Mouse (Mus musculus): ENCODE data around the gene Tex30. TPM values are rescaled to one million over a fixed set of nuclear protein-coding genes. Genes with fewer than 3 reads are reported as not detected.
A peak's percentile ranks its signal among the peaks of the same experiment; 100 is the strongest.
"Not testable (repeated sequence)": the region's sequence is repeated elsewhere in the genome, so short reads cannot be mapped to it uniquely, and the experiment has no call there.

Gene Tex30
- polyA plus RNA-seq, 1 experiment: 1.6 TPM

- Histone ChIP-seq H3K27me3 (ENCODE audit: control insufficient read depth, insufficient read depth, low read length) (no peaks in the 10 kb centered on the region), H3K27ac (ENCODE audit: insufficient read depth, low read depth, low read length) (peak overlapping the region; percentile 71)
- TF ChIP-seq CTCF (IDR thresholded peaks at IDR 0.05; ENCODE audit: extremely low read depth, insufficient read length, insufficient replicate concordance, low read depth, low read length) (no peak), POLR2A (IDR thresholded peaks at IDR 0.05; ENCODE audit: low read depth, low read length) (no peak)
These were observed 604 bp downstream of the Tex30 start for GRCm38 (mm10) chr1:44101448-44102225.

GRCm38 (mm10) chr1:44064625-44065024 is 37.6 kb downstream of the Tex30 start:
- H3K4me3 ChIP-seq (ENCODE audit: low read depth, low read length): no peak overlapping the region
- H3K36me3 ChIP-seq (ENCODE audit: control insufficient read depth, insufficient read depth, low read length): no peaks in the 10 kb centered on the region
- no peaks in the 10 kb centered on the region for H3K27me3 ChIP-seq (ENCODE audit: control insufficient read depth, insufficient read depth, low read length)
- WGBS: 5% methylated on average over 1 of the region's 1 CpGs
- no peak overlapping the region for H3K27ac ChIP-seq (ENCODE audit: insufficient read depth, low read depth, low read length)
- H3K4me1 ChIP-seq (ENCODE audit: control insufficient read depth, insufficient read depth, insufficient read length, low read length): no peaks in the 10 kb centered on the region
- TF ChIP-seq CTCF (IDR thresholded peaks at IDR 0.05; ENCODE audit: extremely low read depth, insufficient read length, insufficient replicate concordance, low read depth, low read length) (no peak), POLR2A (IDR thresholded peaks at IDR 0.05; ENCODE audit: low read depth, low read length) (no peak)

More at GRCm38 (mm10) chr1:44101448-44102225, 604 bp downstream of the Tex30 start:
- under 1% methylated on average over 55 of the region's 55 CpGs for WGBS
- Histone ChIP-seq H3K36me3 (ENCODE audit: control insufficient read depth, insufficient read depth, low read length) (no peaks in the 10 kb centered on the region), H3K4me3 (ENCODE audit: low read depth, low read length) (peak overlapping the region; percentile 93), H3K4me1 (ENCODE audit: control insufficient read depth, insufficient read depth, insufficient read length, low read length) (no peaks in the 10 kb centered on the region)

- 82% methylated on average over 6 of the region's 6 CpGs for WGBS
- no peak overlapping the region for H3K27ac ChIP-seq (ENCODE audit: insufficient read depth, low read depth, low read length)
- H3K27me3 ChIP-seq (ENCODE audit: control insufficient read depth, insufficient read depth, low read length): no peaks in the 10 kb centered on the region
- H3K36me3 ChIP-seq (ENCODE audit: control insufficient read depth, insufficient read depth, low read length): no peaks in the 10 kb centered on the region
- no peak overlapping the region for H3K4me3 ChIP-seq (ENCODE audit: low read depth, low read length)
- TF ChIP-seq CTCF (IDR thresholded peaks at IDR 0.05; ENCODE audit: extremely low read depth, insufficient read length, insufficient replicate concordance, low read depth, low read length): no peak
- TF ChIP-seq POLR2A (IDR thresholded peaks at IDR 0.05; ENCODE audit: low read depth, low read length): no peak
- no peaks in the 10 kb centered on the region for H3K4me1 ChIP-seq (ENCODE audit: control insufficient read depth, insufficient read depth, insufficient read length, low read length)
These were observed 38.8 kb downstream of the Tex30 start for GRCm38 (mm10) chr1:44063439-44063838.

- Histone ChIP-seq H3K4me3 (ENCODE audit: low read depth, low read length) (no peak within 1 kb of the TSS), H3K27ac (ENCODE audit: insufficient read depth, low read depth, low read length) (no peak within 1 kb of the TSS), H3K36me3 (ENCODE audit: control insufficient read depth, insufficient read depth, low read length) (no peaks in the 10 kb centered on the region), H3K27me3 (ENCODE audit: control insufficient read depth, insufficient read depth, low read length) (no peaks in the 10 kb centered on the region), H3K4me1 (ENCODE audit: control insufficient read depth, insufficient read depth, insufficient read length, low read length) (no peaks in the 10 kb centered on the region)
- whole genome bisulfite sequencing: 93% methylated on average over 2 of the region's 2 CpGs
- no peak for TF ChIP-seq POLR2A (IDR thresholded peaks at IDR 0.05; ENCODE audit: low read depth, low read length)
- TF ChIP-seq CTCF (IDR thresholded peaks at IDR 0.05; ENCODE audit: extremely low read depth, insufficient read length, insufficient replicate concordance, low read depth, low read length): no peak
These were observed 40.4 kb downstream of the Tex30 start, which contains the start of gene Gm8251 for GRCm38 (mm10) chr1:44061836-44062235. Gene Gm8251 (minus strand): TSS chr1:44061936.

- no peak for TF ChIP-seq CTCF (IDR thresholded peaks at IDR 0.05; ENCODE audit: extremely low read depth, insufficient read length, insufficient replicate concordance, low read depth, low read length)
- no peak for TF ChIP-seq POLR2A (IDR thresholded peaks at IDR 0.05; ENCODE audit: low read depth, low read length)
- Histone ChIP-seq H3K27me3 (ENCODE audit: control insufficient read depth, insufficient read depth, low read length) (no peaks in the 10 kb centered on the region), H3K4me1 (ENCODE audit: control insufficient read depth, insufficient read depth, insufficient read length, low read length) (no peaks in the 10 kb centered on the region), H3K27ac (ENCODE audit: insufficient read depth, low read depth, low read length) (no peak overlapping the region), H3K4me3 (ENCODE audit: low read depth, low read length) (no peak overlapping the region), H3K36me3 (ENCODE audit: control insufficient read depth, insufficient read depth, low read length) (no peaks in the 10 kb centered on the region)
- WGBS: 75% methylated on average over 3 of the region's 3 CpGs
These were observed 44.4 kb downstream of the Tex30 start for GRCm38 (mm10) chr1:44057805-44058204.

GRCm38 (mm10) chr1:44046556-44046955 is 55.7 kb downstream of the Tex30 start:
- Histone ChIP-seq H3K27me3 (ENCODE audit: control insufficient read depth, insufficient read depth, low read length) (no peaks in the 10 kb centered on the region), H3K4me3 (ENCODE audit: low read depth, low read length) (no peak overlapping the region)
- WGBS: 78% methylated on average over 2 of the region's 2 CpGs

GRCm38 (mm10) chr1:44045689-44046088 is 56.6 kb downstream of the Tex30 start:
- not testable (repeated sequence) for H3K27me3 ChIP-seq (ENCODE audit: control insufficient read depth, insufficient read depth, low read length); H3K4me3 ChIP-seq (ENCODE audit: low read depth, low read length); H3K36me3 ChIP-seq (ENCODE audit: control insufficient read depth, insufficient read depth, low read length); H3K4me1 ChIP-seq (ENCODE audit: control insufficient read depth, insufficient read depth, insufficient read length, low read length); H3K27ac ChIP-seq (ENCODE audit: insufficient read depth, low read depth, low read length)
- 87% methylated on average over 5 of the region's 5 CpGs for WGBS

More at GRCm38 (mm10) chr1:44046556-44046955, 55.7 kb downstream of the Tex30 start:
- TF ChIP-seq CTCF (IDR thresholded peaks at IDR 0.05; ENCODE audit: extremely low read depth, insufficient read length, insufficient replicate concordance, low read depth, low read length) (no peak), POLR2A (IDR thresholded peaks at IDR 0.05; ENCODE audit: low read depth, low read length) (no peak)
- H3K27ac ChIP-seq (ENCODE audit: insufficient read depth, low read depth, low read length): no peak overlapping the region
- no peaks in the 10 kb centered on the region for H3K36me3 ChIP-seq (ENCODE audit: control insufficient read depth, insufficient read depth, low read length)
- no peaks in the 10 kb centered on the region for H3K4me1 ChIP-seq (ENCODE audit: control insufficient read depth, insufficient read depth, insufficient read length, low read length)

Data from small intestine, adult 2 months (tissue).